Mouse (Mus musculus) lung, postnatal 0 days (tissue): Measurements from ENCODE around the gene Akap2.

ENCODE experiments used
- CTCF ChIP-seq: IDR thresholded peaks from 2 replicates; pipeline ENCODE4 v1.5.1; 2016; ENCODE audit warnings: antibody characterized with exemption, mild to moderate bottlenecking
- EP300 ChIP-seq: IDR thresholded peaks from 2 replicates; pipeline ENCODE4 v1.6.1; 2016; ENCODE audit warnings: antibody characterized with exemption, mild to moderate bottlenecking, control low read depth

GRCm38 (mm10) chr4:57682341-57682740 lies 35.1 kb upstream of the Akap2 start:
- no peak for TF ChIP-seq CTCF
- TF ChIP-seq EP300: no peak
